Mouse (Mus musculus) heart, adult 2 months (tissue): ENCODE measurements around the gene Zfp157.
A peak's percentile ranks its signal among the peaks of the same experiment; 100 is the strongest.

Experiments used
- CTCF ChIP-seq: fragments of 200-600 bp; IDR thresholded peaks from 2 replicates; pipeline ENCODE4 v1.8.1; 2022; ENCODE audit warnings: antibody characterized with exemption, mild to moderate bottlenecking, moderate library complexity
- EP300 ChIP-seq: fragments of 200-500 bp; IDR thresholded peaks from 2 replicates; pipeline ENCODE4 v1.6.1; 2011; ENCODE audit warnings: low read depth, low read length, control low read depth; ENCODE audit not compliant: insufficient read depth
- POLR2A ChIP-seq: fragments of 200-500 bp; IDR thresholded peaks from 2 replicates; pipeline ENCODE4 v1.6.1; 2011; ENCODE audit warnings: mild to moderate bottlenecking, low read depth, low read length, control low read depth; ENCODE audit not compliant: insufficient read depth

- no peak for TF ChIP-seq CTCF
- TF ChIP-seq EP300, result no peak
- TF ChIP-seq POLR2A, result peak; percentile 87
Observed at GRCm38 (mm10) chr5:138441286-138442194, at the start of gene Zfp157.
